Mouse (Mus musculus): ENCODE data around the gene Rbpj. TPM values are rescaled to one million over a fixed set of nuclear protein-coding genes. Genes with fewer than 3 reads are reported as not detected.

The Rbpj gene
- polyA plus RNA-seq, 1 experiment from 2014 or later: 12.3 TPM

DNA sequence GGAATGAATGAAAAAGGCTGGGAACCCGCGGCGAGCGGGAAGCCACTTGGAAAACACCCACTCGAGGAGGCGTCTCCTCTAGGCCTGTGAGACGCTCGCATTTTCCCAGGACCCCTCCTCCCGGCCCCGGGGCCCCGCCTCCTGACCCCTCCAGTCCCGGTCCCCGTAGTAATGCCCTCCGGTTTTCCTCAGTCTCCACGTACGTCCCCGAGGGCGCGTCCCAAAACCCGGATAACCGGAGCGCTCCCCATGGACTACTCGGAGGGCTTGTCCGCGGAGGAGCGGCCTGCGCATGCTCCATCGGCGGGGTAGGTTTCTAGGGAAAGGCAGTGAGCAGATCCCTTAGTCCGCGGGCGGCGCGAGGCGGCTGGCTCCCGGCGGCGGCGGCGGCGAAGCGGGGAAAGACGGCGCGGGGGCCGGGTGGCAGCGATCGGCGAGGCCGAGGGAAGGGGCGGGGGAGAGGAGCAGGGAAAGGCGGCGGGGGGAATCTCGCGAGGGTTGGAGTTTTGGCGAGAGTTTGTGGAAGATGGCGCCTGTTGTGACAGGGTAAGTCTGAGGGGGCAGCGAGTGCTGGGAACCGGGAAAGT, 124.3 kb downstream of the Rbpj start:
- Histone ChIP-seq H3K36me3 (ENCODE audit: control insufficient read depth, insufficient read depth, low read length) (no peaks in the 10 kb centered on the region), H3K4me2 (replicated peaks; ENCODE audit: low read depth) (peak overlapping the region; percentile 97), H3K27ac (replicated peaks) (peak overlapping the region; percentile 100), H3K9me3 (ENCODE audit: control insufficient read depth, low read length) (no peaks in the 10 kb centered on the region), H3K4me1 (replicated peaks; ENCODE audit: control insufficient read depth, insufficient read depth) (no peaks in the 10 kb centered on the region), H3K27me3 (ENCODE audit: control insufficient read depth, insufficient read depth, low read length) (no peaks in the 10 kb centered on the region), H3K9ac (ENCODE audit: low read length) (peak overlapping the region; percentile 96), H3K4me3 (ENCODE audit: low read depth, low read length) (peak overlapping the region; percentile 64)
- DNase-seq (ENCODE audit: low spot score) (peak; percentile 99), ATAC-seq (ENCODE audit: low FRiP score, low TSS enrichment) (peak; percentile 90)
- under 1% methylated on average over 40 of the region's 59 CpGs for WGBS
- TF ChIP-seq EP300 (optimal IDR thresholded peaks at IDR 0.05) (peak; percentile 63), CTCF (IDR thresholded peaks at IDR 0.05; ENCODE audit: low read depth) (no peak)

DNA sequence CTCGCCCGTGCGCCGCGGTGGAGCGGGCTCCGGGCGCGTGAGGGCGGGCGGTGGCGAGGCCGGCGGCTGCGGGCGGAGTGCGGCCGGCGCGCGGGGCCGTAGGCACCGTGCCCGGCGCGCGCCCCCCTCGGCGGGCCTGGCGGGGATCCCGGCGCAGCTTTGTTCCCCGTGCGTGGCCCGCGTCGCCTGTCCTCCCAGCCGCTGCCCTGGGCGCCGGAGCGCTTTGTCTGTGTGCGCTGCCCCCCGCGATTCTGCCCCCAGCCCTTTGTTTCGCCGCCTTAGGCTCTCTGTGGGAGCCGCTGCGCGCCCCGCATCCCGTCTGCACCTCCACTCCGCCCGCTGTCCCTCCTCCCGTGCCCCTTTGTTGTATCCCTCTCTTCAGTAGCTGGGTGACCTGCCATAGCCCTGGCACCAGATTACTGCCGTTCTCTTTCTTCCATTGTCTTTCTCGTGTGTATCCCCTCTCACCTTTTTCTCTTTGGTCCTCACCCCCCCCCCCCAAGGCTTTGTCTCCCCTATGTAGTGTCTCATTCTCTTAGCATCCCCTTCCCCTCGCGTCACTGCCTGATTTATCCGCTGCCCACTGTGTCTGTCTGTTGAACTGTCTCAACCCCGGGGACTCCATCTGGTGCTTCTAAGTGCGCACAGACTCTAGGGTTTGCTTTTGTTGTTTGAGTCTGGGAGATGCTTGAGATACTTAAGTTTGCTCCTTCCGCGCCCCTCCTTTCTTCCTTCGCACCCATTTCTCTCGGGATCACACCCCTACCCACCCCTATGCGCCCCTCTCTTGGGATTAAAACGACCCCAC, 125.1 kb downstream of the Rbpj start:
- peak; percentile 36 for DNase-seq (ENCODE audit: low spot score)
- no peaks in the 10 kb centered on the region for H3K36me3 ChIP-seq (ENCODE audit: control insufficient read depth, insufficient read depth, low read length)
- peak overlapping the region; percentile 100 for H3K27ac ChIP-seq (replicated peaks)
- WGBS: under 1% methylated on average over 45 of the region's 67 CpGs
- H3K4me3 ChIP-seq (ENCODE audit: low read depth, low read length): peak overlapping the region; percentile 90
- no peaks in the 10 kb centered on the region for H3K4me1 ChIP-seq (replicated peaks; ENCODE audit: control insufficient read depth, insufficient read depth)
- no peaks in the 10 kb centered on the region for H3K9me3 ChIP-seq (ENCODE audit: control insufficient read depth, low read length)
- TF ChIP-seq EP300 (optimal IDR thresholded peaks at IDR 0.05) (no peak), CTCF (IDR thresholded peaks at IDR 0.05; ENCODE audit: low read depth) (peak; percentile 14; the same call in 1 of the 2 replicates)
- no peaks in the 10 kb centered on the region for H3K27me3 ChIP-seq (ENCODE audit: control insufficient read depth, insufficient read depth, low read length)
- peak; percentile 0; the same call in 1 of the 2 replicates for ATAC-seq (ENCODE audit: low FRiP score, low TSS enrichment)
- peak overlapping the region; percentile 97 for H3K4me2 ChIP-seq (replicated peaks; ENCODE audit: low read depth)
- peak overlapping the region; percentile 96 for H3K9ac ChIP-seq (ENCODE audit: low read length)

GRCm38 (mm10) chr5:53591683-53592050, 125.7 kb downstream of the Rbpj start:
- peak overlapping the region; percentile 96 for H3K9ac ChIP-seq (ENCODE audit: low read length)
- WGBS: 5% methylated on average over 8 of the region's 8 CpGs
- no peak overlapping the region for H3K27ac ChIP-seq (replicated peaks)
- no peaks in the 10 kb centered on the region for H3K4me1 ChIP-seq (replicated peaks; ENCODE audit: control insufficient read depth, insufficient read depth)
- ATAC-seq (ENCODE audit: low FRiP score, low TSS enrichment) (no peak), DNase-seq (ENCODE audit: low spot score) (peak; percentile 17)
- H3K4me3 ChIP-seq (ENCODE audit: low read depth, low read length): peak overlapping the region; percentile 90
- H3K27me3 ChIP-seq (ENCODE audit: control insufficient read depth, insufficient read depth, low read length): no peaks in the 10 kb centered on the region
- H3K36me3 ChIP-seq (ENCODE audit: control insufficient read depth, insufficient read depth, low read length): no peaks in the 10 kb centered on the region
- peak overlapping the region; percentile 97 for H3K4me2 ChIP-seq (replicated peaks; ENCODE audit: low read depth)
- TF ChIP-seq EP300 (optimal IDR thresholded peaks at IDR 0.05) (no peak), CTCF (IDR thresholded peaks at IDR 0.05; ENCODE audit: low read depth) (peak; percentile 45)
- H3K9me3 ChIP-seq (ENCODE audit: control insufficient read depth, low read length): no peaks in the 10 kb centered on the region

GRCm38 (mm10) chr5:53593080-53593688, 127.2 kb downstream of the Rbpj start:
- no peak overlapping the region for H3K4me3 ChIP-seq (ENCODE audit: low read depth, low read length)
- 59% methylated on average over 5 of the region's 5 CpGs for WGBS
- no peaks in the 10 kb centered on the region for H3K9me3 ChIP-seq (ENCODE audit: control insufficient read depth, low read length)
- no peak for TF ChIP-seq EP300 (optimal IDR thresholded peaks at IDR 0.05)
- TF ChIP-seq CTCF (IDR thresholded peaks at IDR 0.05; ENCODE audit: low read depth): peak; percentile 36
- DNase-seq (ENCODE audit: low spot score) (no peak), ATAC-seq (ENCODE audit: low FRiP score, low TSS enrichment) (no peak)
- H3K27ac ChIP-seq (replicated peaks): no peak overlapping the region
- no peaks in the 10 kb centered on the region for H3K36me3 ChIP-seq (ENCODE audit: control insufficient read depth, insufficient read depth, low read length)
- H3K4me1 ChIP-seq (replicated peaks; ENCODE audit: control insufficient read depth, insufficient read depth): no peaks in the 10 kb centered on the region
- no peak overlapping the region for H3K9ac ChIP-seq (ENCODE audit: low read length)
- H3K4me2 ChIP-seq (replicated peaks; ENCODE audit: low read depth): no peak overlapping the region
- H3K27me3 ChIP-seq (ENCODE audit: control insufficient read depth, insufficient read depth, low read length): no peaks in the 10 kb centered on the region

GRCm38 (mm10) chr5:53594274-53594673, 128.3 kb downstream of the Rbpj start:
- ATAC-seq (ENCODE audit: low FRiP score, low TSS enrichment) (no peak), DNase-seq (ENCODE audit: low spot score) (peak; percentile 19)
- H3K27ac ChIP-seq (replicated peaks): no peak overlapping the region
- TF ChIP-seq CTCF (IDR thresholded peaks at IDR 0.05; ENCODE audit: low read depth) (peak; percentile 76), EP300 (optimal IDR thresholded peaks at IDR 0.05) (no peak)
- no peaks in the 10 kb centered on the region for H3K9me3 ChIP-seq (ENCODE audit: control insufficient read depth, low read length)
- no peak overlapping the region for H3K4me2 ChIP-seq (replicated peaks; ENCODE audit: low read depth)
- H3K27me3 ChIP-seq (ENCODE audit: control insufficient read depth, insufficient read depth, low read length): no peaks in the 10 kb centered on the region
- no peaks in the 10 kb centered on the region for H3K36me3 ChIP-seq (ENCODE audit: control insufficient read depth, insufficient read depth, low read length)
- WGBS: 31% methylated on average over 4 of the region's 4 CpGs
- no peak overlapping the region for H3K9ac ChIP-seq (ENCODE audit: low read length)
- H3K4me3 ChIP-seq (ENCODE audit: low read depth, low read length): no peak overlapping the region
- no peaks in the 10 kb centered on the region for H3K4me1 ChIP-seq (replicated peaks; ENCODE audit: control insufficient read depth, insufficient read depth)

Data from stomach, postnatal 0 days (tissue).